Mouse (Mus musculus): ENCODE results near the gene Tcf7.
"Not testable (repeated sequence)": the region's sequence is repeated elsewhere in the genome, so short reads cannot be mapped to it uniquely, and the experiment has no call there.

The Tcf7 gene

GRCm38 (mm10) chr11:52227466-52228226 is 55.2 kb downstream of the Tcf7 start:
- DNase-seq (ENCODE audit: low read depth), result no peak

DNA sequence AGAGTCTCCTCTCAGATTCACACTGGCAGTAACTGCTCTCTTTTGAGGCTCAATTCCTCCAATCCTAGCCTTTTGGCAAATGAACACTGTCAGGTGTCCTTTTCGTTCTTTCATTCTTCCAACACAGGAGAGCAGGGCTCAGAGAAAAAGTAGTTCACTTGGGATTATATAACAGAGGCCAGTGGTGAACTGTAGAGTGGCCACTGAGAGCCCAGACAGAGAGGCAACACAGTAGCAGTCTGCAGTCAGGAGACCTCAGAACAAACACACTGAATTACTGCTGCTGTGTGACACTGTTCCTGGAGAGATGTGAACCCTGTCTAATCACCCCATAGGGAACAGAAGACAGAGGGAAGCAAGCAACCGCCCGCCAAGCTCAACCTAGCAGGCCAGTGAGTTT is 55.8 kb downstream of the Tcf7 start:
- no peak for DNase-seq (ENCODE audit: low read depth)

GRCm38 (mm10) chr11:52225986-52226599 is 56.7 kb downstream of the Tcf7 start:
- no peak for DNase-seq (ENCODE audit: low read depth)

- no peak for DNase-seq (ENCODE audit: low read depth)
Measured at GRCm38 (mm10) chr11:52223968-52224682, 58.7 kb downstream of the Tcf7 start.

DNA sequence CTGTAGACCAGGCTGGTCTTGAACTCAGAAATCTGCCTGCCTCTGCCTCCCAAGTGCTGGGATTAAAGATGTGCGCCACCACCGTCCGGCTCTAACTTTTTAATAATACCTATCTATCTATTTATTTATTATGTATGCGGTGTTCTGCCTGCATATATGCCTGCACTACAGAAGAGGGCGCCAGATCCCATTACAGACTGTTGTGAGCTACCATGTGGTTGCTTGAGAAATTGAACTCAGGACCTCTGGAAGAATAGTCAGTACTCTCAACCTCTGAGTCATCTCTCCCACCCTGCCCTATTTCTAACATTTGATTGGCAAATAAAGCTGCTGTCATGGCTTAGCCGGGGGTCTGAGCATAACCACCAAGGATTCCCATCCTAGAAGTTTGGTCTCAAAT is 59.9 kb downstream of the Tcf7 start:
- peak; percentile 67 for DNase-seq (ENCODE audit: low read depth)

GRCm38 (mm10) chr11:52221921-52222320 is 60.9 kb downstream of the Tcf7 start:
- not testable (repeated sequence) for DNase-seq (ENCODE audit: low read depth)

DNA sequence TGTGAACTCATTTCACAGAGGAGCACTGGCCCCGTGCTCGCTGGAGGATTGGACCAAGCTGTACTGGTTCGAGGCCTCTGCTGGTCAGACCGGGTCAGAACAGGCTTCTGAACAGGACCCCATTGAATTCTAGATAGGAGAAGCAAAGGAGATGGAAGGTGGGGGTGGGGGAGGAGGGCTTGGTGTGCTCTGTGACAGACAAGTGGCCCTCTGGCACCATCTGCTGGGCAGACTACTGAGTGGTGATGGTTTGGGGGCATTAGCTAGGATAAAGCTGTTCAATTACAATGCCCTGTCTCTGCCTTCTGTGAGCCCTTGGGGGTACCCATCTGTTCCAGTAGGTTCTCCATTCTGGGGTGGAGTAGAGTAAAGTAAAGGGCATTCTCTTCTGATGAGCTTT is 62.5 kb downstream of the Tcf7 start:
- DNase-seq (ENCODE audit: low read depth), result peak; percentile 89

- DNase-seq (ENCODE audit: low read depth), result no peak
Measured at GRCm38 (mm10) chr11:52213887-52214286, 68.9 kb downstream of the Tcf7 start, which contains the start of gene Olfr1371. TSS of gene Olfr1371 (minus strand) at chr11:52213987.

All from NIH3T3 (cell line).